Mouse (Mus musculus) liver, postnatal 0 days (tissue): ENCODE measurements around the gene Kat6b. TPM values are rescaled to one million over a fixed set of nuclear protein-coding genes. Genes with fewer than 3 reads are reported as not detected.

Source experiments
- ATAC-seq: fragments of 200-750 bp; cut with Nextera tagmentation; 2 replicates; pipeline ENCODE4 v1.8.0; 2017; ENCODE audit warnings: mild to moderate bottlenecking, moderate library complexity
- DNase-seq: peaks from one replicate; pipeline ENCODE4 v3.0.0-alpha.2; 2016
- H3K27ac ChIP-seq: fragments of 300-500 bp; sonication (generic); 2 replicates; pipeline ENCODE4 v1.5.1; 2014; ENCODE audit warnings: antibody characterized with exemption, moderate library complexity, mild to moderate bottlenecking, low read depth
- H3K27me3 ChIP-seq: fragments of 300-500 bp; sonication (generic); 2 replicates; pipeline ENCODE4 v1.6.1; 2014; ENCODE audit warnings: low read length, control low read depth, mixed read lengths; ENCODE audit not compliant: insufficient read depth
- H3K36me3 ChIP-seq: fragments of 300-500 bp; sonication (generic); replicated peaks from 2 replicates; pipeline ENCODE4 v1.6.1; 2014; ENCODE audit warnings: mild to moderate bottlenecking, control low read depth, low read length, moderate library complexity, mixed read lengths; ENCODE audit not compliant: insufficient read depth
- H3K4me1 ChIP-seq: fragments of 300-500 bp; sonication (generic); 2 replicates; pipeline ENCODE4 v1.6.1; 2014; ENCODE audit warnings: antibody characterized with exemption, mild to moderate bottlenecking, control low read depth; ENCODE audit not compliant: insufficient read depth
- H3K4me2 ChIP-seq: fragments of 300-500 bp; sonication (generic); 2 replicates; pipeline ENCODE4 v1.6.1; 2014; ENCODE audit warnings: low read depth, mild to moderate bottlenecking, low read length, moderate library complexity, mixed read lengths
- H3K4me3 ChIP-seq: fragments of 300-500 bp; sonication (generic); 2 replicates; pipeline ENCODE4 v1.5.1; 2014; ENCODE audit warnings: low read depth, low read length
- H3K9ac ChIP-seq: fragments of 300-500 bp; sonication (generic); replicated peaks from 2 replicates; pipeline ENCODE4 v1.6.1; 2014; ENCODE audit warnings: mild to moderate bottlenecking, moderate library complexity
- H3K9me3 ChIP-seq: fragments of 300-500 bp; sonication (generic); 2 replicates; pipeline ENCODE4 v1.6.1; 2016; ENCODE audit warnings: mild to moderate bottlenecking, control low read depth, low read length, mixed read lengths
- CTCF ChIP-seq: sonication (generic); IDR thresholded peaks from 2 replicates; pipeline ENCODE4 v1.5.1; 2016; ENCODE audit warnings: antibody characterized with exemption, low read depth
- EP300 ChIP-seq: IDR thresholded peaks from 2 replicates; pipeline ENCODE4 v1.6.1; 2016; ENCODE audit warnings: antibody characterized with exemption, low read depth, mild to moderate bottlenecking
- WGBS: fragments of 180-500 bp; shearing (Covaris S2); extraction: QIAGEN DNeasy Blood & Tissue Kit; methylation state at CpG from one replicate; pipeline ENCODE4 v1.1.7; 2014; ENCODE audit not compliant: insufficient replicate concordance; 5-methylcytosine and 5-hydroxymethylcytosine counted together
- polyA plus RNA-seq: library from polyadenylated mRNA; unstranded; fragments of >200 nt; fragmentation: Nextera tagmentation; extraction: Ambion mirVana; gene quantifications from 2 replicates; pipeline ENCODE4 v1.2.1, GENCODE M21; 2015

Kat6b gene
- polyA plus RNA-seq, 1 experiment from 2014 or later: 1.5 TPM

DNA sequence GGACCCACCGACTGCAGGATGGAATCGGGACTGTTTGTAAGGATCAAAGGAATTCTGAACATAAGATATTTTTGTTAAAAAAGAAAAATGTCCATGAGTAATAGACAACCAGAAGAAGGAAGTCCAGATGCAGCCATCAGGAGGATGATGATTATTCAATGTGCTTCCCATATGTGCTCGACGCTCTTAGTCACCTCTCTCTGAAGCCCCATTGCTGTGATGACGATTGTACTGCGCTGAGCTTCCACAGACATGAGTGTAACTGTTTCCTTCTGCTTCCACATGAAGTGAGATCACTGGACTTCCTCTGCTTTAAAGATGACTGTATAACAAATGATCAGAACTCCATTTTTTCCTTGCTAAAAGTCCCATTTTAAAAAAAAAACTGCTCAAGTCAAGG lies 131.8 kb downstream of the Kat6b start:
- H3K9ac ChIP-seq: no peak overlapping the region
- H3K9me3 ChIP-seq: no peaks in the 10 kb centered on the region
- DNase-seq: no peak
- H3K36me3 ChIP-seq: no peaks in the 10 kb centered on the region
- H3K4me2 ChIP-seq: no peak overlapping the region
- whole genome bisulfite sequencing: 80% methylated on average over 6 of the region's 6 CpGs
- no peak overlapping the region for H3K4me3 ChIP-seq
- no peak overlapping the region for H3K27ac ChIP-seq
- H3K4me1 ChIP-seq: no peaks in the 10 kb centered on the region
- no peaks in the 10 kb centered on the region for H3K27me3 ChIP-seq
- no peak for ATAC-seq
- TF ChIP-seq CTCF (no peak), EP300 (no peak)

DNA sequence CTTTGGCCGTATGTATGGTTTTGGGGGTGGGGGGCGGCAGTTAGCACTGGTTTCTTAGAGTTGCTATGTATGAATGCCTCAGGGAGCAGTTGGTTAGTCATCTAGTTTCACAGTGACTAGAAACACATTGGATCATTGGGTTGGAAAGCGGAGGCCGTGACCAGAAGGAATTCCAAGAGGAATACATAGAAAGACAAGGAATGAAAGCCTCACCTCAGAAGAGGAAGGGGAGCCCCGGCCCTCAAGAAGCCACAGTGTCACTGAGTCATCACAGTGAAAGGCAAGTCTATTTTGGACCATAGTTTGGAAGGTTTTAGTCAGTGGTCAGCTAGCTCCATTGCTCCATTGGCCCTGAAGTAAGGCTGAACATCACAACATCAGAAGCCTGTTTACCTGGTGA lies 132.9 kb downstream of the Kat6b start:
- H3K4me3 ChIP-seq: no peak overlapping the region
- no peak overlapping the region for H3K4me2 ChIP-seq
- H3K9me3 ChIP-seq: no peaks in the 10 kb centered on the region
- no peaks in the 10 kb centered on the region for H3K27me3 ChIP-seq
- no peaks in the 10 kb centered on the region for H3K4me1 ChIP-seq
- H3K9ac ChIP-seq: no peak overlapping the region
- ATAC-seq: no peak
- H3K27ac ChIP-seq: no peak overlapping the region
- TF ChIP-seq CTCF (no peak), EP300 (no peak)
- WGBS: 86% methylated on average over 5 of the region's 5 CpGs
- no peaks in the 10 kb centered on the region for H3K36me3 ChIP-seq
- no peak for DNase-seq

DNA sequence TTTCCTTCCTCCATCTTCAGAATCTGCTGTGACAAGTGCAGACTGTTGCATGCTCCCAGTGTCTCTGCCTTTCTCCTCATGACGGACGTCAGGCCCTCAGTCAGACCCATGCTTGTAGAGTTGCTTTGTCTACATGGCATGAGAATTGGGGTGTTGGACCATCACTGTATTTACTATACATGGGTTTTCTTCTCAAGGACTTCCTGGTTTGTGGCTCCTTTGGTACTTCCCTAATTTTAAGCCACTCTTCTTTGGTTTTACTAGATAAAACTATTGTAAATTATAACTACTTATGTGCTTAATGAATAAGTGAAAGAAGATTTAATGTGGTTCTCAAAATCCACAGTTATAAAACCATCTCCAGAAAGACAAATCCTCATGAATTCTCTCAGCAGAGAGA lies 134.6 kb downstream of the Kat6b start:
- DNase-seq: no peak
- ATAC-seq: no peak
- H3K36me3 ChIP-seq: 0 out of 2 replicates have a peak, but pooled peaks cover 8% of the 10 kb centered on the region
- no peak overlapping the region for H3K4me2 ChIP-seq
- H3K27ac ChIP-seq: no peak overlapping the region
- H3K4me1 ChIP-seq: no peaks in the 10 kb centered on the region
- H3K9ac ChIP-seq: no peak overlapping the region
- H3K9me3 ChIP-seq: no peaks in the 10 kb centered on the region
- no peaks in the 10 kb centered on the region for H3K27me3 ChIP-seq
- no peak overlapping the region for H3K4me3 ChIP-seq
- WGBS: 59% methylated on average over 2 of the region's 2 CpGs
- TF ChIP-seq CTCF (no peak), EP300 (no peak)

DNA sequence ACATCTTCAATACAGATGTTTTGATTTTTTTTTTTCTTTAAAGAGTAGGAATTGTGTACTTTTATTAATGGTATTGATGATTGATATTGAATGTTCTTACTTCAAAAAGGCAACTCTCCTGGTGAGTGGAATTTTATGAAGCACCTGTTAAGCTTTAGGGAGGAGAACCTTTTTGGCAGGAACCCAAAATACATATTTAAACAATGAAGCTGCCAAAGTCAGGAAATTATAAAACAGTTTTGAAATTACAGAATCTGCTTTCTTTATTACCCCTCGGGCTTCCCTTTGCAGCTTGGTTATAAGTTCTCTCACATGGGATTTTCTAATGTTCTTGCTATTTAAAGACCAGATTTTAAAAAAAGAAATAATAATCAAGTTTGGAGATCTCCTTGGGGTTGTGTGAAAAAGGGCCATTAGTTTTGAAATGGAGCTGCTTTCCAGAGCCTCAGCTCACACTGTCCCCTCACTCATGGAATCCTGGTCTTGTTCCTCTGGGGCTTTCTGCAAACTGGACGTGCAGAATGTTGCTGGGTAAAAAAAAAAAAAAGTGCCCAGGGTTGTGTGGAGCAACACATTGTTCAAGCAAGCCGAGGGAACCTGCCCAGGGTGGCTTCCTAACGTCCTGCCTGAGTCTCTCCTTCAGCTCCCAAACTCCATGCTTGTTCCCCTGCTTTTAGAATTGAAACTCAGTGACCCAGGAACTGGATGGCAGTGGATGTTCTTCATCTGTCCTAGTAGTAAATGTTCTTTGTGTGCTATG lies 136.2 kb downstream of the Kat6b start:
- H3K9me3 ChIP-seq: no peaks in the 10 kb centered on the region
- no peak overlapping the region for H3K27ac ChIP-seq
- H3K4me3 ChIP-seq: no peak overlapping the region
- 51% methylated on average over 4 of the region's 4 CpGs for WGBS
- ATAC-seq (no peak), DNase-seq (no peak)
- TF ChIP-seq EP300 (no peak), CTCF (no peak)
- H3K4me2 ChIP-seq: no peak overlapping the region
- H3K27me3 ChIP-seq: no peaks in the 10 kb centered on the region
- H3K4me1 ChIP-seq: no peaks in the 10 kb centered on the region
- H3K36me3 ChIP-seq: 0 out of 2 replicates have a peak, but pooled peaks cover 9% of the 10 kb centered on the region
- no peak overlapping the region for H3K9ac ChIP-seq

DNA sequence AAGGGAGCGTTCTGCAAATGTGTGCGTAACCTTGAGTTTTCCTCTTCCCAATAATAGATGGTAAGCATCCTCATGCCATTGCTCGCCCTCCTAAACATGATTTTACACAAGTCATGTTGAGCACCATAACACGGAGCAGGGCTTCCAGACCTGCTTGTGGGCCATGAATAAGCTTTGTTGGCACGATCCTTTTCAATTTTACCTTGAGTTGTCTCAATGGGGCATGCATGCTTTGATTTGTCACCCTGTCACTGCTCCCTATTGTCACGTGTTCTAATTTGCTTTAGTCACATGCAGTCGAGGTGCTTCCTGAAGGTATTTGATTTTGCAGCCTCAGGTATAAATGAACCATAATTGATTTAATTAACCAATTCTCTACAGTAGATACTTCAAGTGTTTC lies 138.7 kb downstream of the Kat6b start:
- Histone ChIP-seq H3K36me3 (peaks cover 15% of the 10 kb centered on the region; the same call in 1 of the 2 replicates), H3K9ac (no peak overlapping the region), H3K27ac (no peak overlapping the region), H3K4me3 (no peak overlapping the region), H3K4me1 (no peaks in the 10 kb centered on the region), H3K27me3 (no peaks in the 10 kb centered on the region), H3K4me2 (no peak overlapping the region), H3K9me3 (no peaks in the 10 kb centered on the region)
- TF ChIP-seq EP300 (no peak), CTCF (no peak)
- ATAC-seq (no peak), DNase-seq (no peak)
- WGBS: 90% methylated on average over 7 of the region's 7 CpGs

DNA sequence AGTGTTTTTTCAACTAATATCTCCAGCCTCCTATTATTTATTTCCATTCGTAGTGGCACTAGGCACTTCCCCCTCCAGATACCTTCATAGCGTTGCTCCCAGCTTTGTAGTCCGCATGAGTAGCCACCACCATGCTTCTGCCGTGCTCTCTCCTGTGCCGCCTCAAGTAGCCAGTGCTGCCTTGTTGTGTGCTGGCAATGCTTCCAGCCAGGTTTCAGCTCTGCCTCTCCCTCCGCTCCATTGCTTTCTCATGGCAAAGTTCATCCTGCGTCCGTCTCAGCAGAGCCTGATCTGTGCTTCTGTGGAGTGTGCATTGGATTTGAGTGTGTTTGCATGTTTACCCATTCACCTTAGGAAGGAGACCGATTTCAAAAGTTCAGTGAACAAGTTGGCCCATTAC lies 144.7 kb downstream of the Kat6b start:
- Histone ChIP-seq H3K27ac (no peak overlapping the region), H3K4me2 (no peak overlapping the region), H3K4me1 (no peaks in the 10 kb centered on the region), H3K27me3 (no peaks in the 10 kb centered on the region), H3K9ac (no peak overlapping the region), H3K36me3 (peaks cover 21% of the 10 kb centered on the region), H3K9me3 (no peaks in the 10 kb centered on the region), H3K4me3 (no peak overlapping the region)
- WGBS: 80% methylated on average over 9 of the region's 9 CpGs
- TF ChIP-seq EP300 (no peak), CTCF (no peak)
- DNase-seq (no peak), ATAC-seq (no peak)
